Mouse (Mus musculus): ENCODE measurements at regions not wholly inside any gene's neighbourhood (a gene's known extent, or its start where the extent isn't known, plus 50 kb on each side); places are given as distances from the start of the nearest gene placed in this dataset.

DNA sequence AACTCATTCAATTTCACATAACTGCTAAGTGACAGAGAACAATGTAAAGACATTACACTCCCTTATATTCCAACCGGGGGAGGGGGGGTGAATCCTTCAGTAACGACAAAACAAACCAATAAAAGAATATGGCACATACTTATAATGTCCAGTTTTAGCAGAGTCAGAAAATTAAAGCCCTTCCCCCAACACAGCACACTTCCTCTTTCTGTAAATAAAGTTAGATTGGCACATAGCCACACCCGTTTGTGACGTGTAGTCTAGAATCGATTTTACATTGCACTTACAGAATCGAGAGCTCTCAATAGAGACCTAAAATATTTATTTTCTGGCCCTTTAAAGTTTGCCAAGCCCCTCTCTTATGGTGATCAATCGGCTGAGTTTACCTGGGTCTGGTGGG, 85.0 kb upstream of the Cacul1 start (continued):
- TF ChIP-seq NELFE (IDR thresholded peaks at IDR 0.05; ENCODE audit: low read depth, low read length) (no peak), HCFC1 (IDR thresholded peaks at IDR 0.05; ENCODE audit: low read depth, low read length) (no peak), ZKSCAN1 (IDR thresholded peaks at IDR 0.05; ENCODE audit: borderline replicate concordance, low read depth, low read length) (no peak), PAX5 (IDR thresholded peaks at IDR 0.05; ENCODE audit: low read length) (no peak), EP300 (IDR thresholded peaks at IDR 0.05; ENCODE audit: low read length) (peak; percentile 81), ZNF384 (IDR thresholded peaks at IDR 0.05; ENCODE audit: low read depth, low read length) (no peak), POLR2AphosphoS2 (IDR thresholded peaks at IDR 0.05; ENCODE audit: low read depth, low read length) (no peak)

DNA sequence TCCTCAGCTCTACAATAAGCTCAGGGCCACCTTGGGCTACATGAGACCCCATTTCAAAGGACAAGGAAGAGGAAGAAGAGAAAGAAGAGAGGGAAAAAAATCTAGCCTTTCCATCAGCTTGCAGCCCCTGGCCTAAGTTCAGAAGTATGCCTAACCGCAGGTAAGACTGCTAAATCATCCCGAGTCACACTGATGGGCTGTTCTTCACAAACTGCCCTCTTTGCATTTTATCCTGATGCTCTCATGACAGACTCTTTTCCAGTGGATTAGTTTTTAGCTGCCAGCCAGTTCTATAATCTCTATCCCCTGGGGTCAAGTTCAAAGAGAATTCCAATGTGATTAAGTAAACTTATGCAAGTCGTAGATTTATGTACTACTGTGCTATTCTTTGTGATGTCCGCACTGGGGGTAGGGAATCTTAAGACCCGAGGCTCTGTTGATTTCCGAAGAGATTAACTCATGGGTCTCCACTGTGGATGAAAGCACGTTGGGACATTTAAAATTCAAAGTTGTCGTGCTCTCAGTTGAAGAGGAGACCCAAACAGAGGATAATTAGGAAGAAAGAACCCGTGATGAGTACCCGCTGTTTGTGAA, 70.4 kb upstream of the Cacul1 start:
- Histone ChIP-seq H3K4me3 (replicated peaks in 1 of 3; ENCODE audit: low read depth in 2 of 3, low read length in 2 of 3, poor library complexity in 1 of 3) (no peak overlapping the region), H3K9ac (ENCODE audit: insufficient read depth, low read depth) (no peak overlapping the region), H3K27me3 (replicated peaks) (no peaks in the 10 kb centered on the region), H3K9me3 (replicated peaks; ENCODE audit: low read length) (no peaks in the 10 kb centered on the region), H3K27ac (ENCODE audit: insufficient read depth, low read depth) (no peak overlapping the region), H3K79me2 (replicated peaks; ENCODE audit: control insufficient read depth, extremely low read depth, insufficient read depth, poor library complexity, severe bottlenecking) (no peaks in the 10 kb centered on the region), H3K4me1 (ENCODE audit: control insufficient read depth in 1 of 2, insufficient read depth in 2 of 2) (peaks cover 0 to 3% of the 10 kb centered on the region in 2 experiments; a peak in 1 of 4 replicates), H3K4me2 (ENCODE audit: insufficient read depth, low read depth, poor library complexity, severe bottlenecking) (no peak overlapping the region), H3K36me3 (replicated peaks in 1 of 2; ENCODE audit: control insufficient read depth in 1 of 2, insufficient read depth in 1 of 2, low read length in 1 of 2) (no peaks in the 10 kb centered on the region)
- in situ Hi-C loops (cut with MboI; ENCODE audit: low pct_ligation_motif_present, low pct_unique_long_range_greater_than_20kb, low sequenced_read_pairs) = no loop called here
- dilution Hi-C loops (cut with MboI; ENCODE audit: extremely low pct_ligation_motif_present, extremely low pct_unique_long_range_greater_than_20kb, low sequenced_read_pairs) = no loop called here
- TF ChIP-seq CHD1 (IDR thresholded peaks at IDR 0.05; ENCODE audit: low read depth, low read length) (no peak), RAD21 (IDR thresholded peaks at IDR 0.05; ENCODE audit: low read depth, low read length) (no peak), UBTF (IDR thresholded peaks at IDR 0.05; ENCODE audit: low read depth, low read length) (no peak), USF1 (IDR thresholded peaks at IDR 0.05; ENCODE audit: low read depth, low read length) (no peak), KAT2A (IDR thresholded peaks at IDR 0.05; ENCODE audit: insufficient replicate concordance, low read length) (no peak), JUN (IDR thresholded peaks at IDR 0.05; ENCODE audit: insufficient read depth, low read depth, low read length) (no peak), ZMIZ1 (IDR thresholded peaks at IDR 0.05; ENCODE audit: low read depth, low read length) (no peak), JUND (conservative IDR thresholded peaks at IDR 0.05; ENCODE audit: low read depth, low read length) (no peak), SIN3A (IDR thresholded peaks at IDR 0.05; ENCODE audit: low read length) (no peak), USF2 (conservative IDR thresholded peaks at IDR 0.05; ENCODE audit: low read depth, low read length) (no peak), MEF2A (IDR thresholded peaks at IDR 0.05; ENCODE audit: borderline replicate concordance, low read depth, low read length) (no peak), MAZ (IDR thresholded peaks at IDR 0.05; ENCODE audit: low read depth, low read length) (no peak), CTCF (conservative IDR thresholded peaks at IDR 0.05 in 1 of 2, IDR thresholded peaks at IDR 0.05 in 1 of 2; ENCODE audit: low read depth in 2 of 2, low read length in 2 of 2) (no peak), POLR2AphosphoS2 (IDR thresholded peaks at IDR 0.05; ENCODE audit: low read depth, low read length) (no peak), ELF1 (IDR thresholded peaks at IDR 0.05; ENCODE audit: low read depth, low read length) (no peak)
- DNase-seq (ENCODE audit: extremely low read depth) = no peak
